Mouse (Mus musculus): ENCODE measurements around the gene Alg9. TPM values are rescaled to one million over a fixed set of nuclear protein-coding genes. Genes with fewer than 3 reads are reported as not detected.

Gene Alg9
- polyA plus RNA-seq, 1 experiment from 2014 or later: 60.3 TPM

DNA sequence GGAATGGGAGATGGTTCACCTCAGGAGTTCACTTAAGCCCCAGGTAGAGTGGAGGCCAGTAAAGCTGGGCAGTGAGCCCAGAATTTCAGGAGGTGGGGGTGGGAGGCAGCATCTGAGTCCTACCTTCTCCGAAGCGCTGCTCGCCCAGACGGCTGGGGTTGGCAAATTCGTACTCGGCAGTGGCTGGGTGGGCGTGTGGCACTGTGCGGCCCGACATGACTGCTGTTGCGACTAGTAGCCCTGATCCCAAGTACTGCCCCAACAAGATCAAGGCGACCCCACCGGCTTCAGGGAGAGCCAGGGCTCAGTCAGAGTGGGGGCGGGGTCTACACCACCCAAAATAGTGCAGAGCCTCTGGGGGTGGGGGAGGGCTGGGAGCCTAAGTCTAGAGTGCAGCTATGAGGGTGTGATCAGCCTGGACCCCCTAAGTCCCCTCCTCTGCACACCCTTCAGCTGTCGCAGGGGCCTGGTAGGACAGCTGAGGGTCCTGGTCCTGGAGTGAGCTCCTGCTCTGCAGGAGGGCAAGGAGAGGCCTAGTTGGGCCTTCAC, 22.7 kb upstream of the Alg9 start, which contains the start of gene Hspb2:
TSS of gene Hspb2 (minus strand) at position 301 of the 549 bp plus-strand sequence.
- Histone ChIP-seq H3K9ac (replicated peaks; ENCODE audit: low read length) (no peak within 1 kb of the TSS), H3K4me2 (ENCODE audit: low read length) (no peak within 1 kb of the TSS), H3K4me1 (ENCODE audit: control insufficient read depth, insufficient read depth, low read length) (no peaks in the 10 kb centered on the region), H3K27me3 (ENCODE audit: control insufficient read depth, insufficient read depth, low read length) (no peaks in the 10 kb centered on the region), H3K9me3 (ENCODE audit: control insufficient read depth, low read length) (no peaks in the 10 kb centered on the region), H3K27ac (replicated peaks; ENCODE audit: low read depth, low read length) (no peak within 1 kb of the TSS), H3K36me3 (ENCODE audit: control insufficient read depth, insufficient read depth, low read length) (no peaks in the 10 kb centered on the region), H3K4me3 (replicated peaks; ENCODE audit: low read depth, low read length) (no peak within 1 kb of the TSS)
- 78% methylated on average over 14 of the region's 14 CpGs for WGBS
- no peak for DNase-seq
- ATAC-seq (ENCODE audit: low FRiP score, low TSS enrichment): no peak

DNA sequence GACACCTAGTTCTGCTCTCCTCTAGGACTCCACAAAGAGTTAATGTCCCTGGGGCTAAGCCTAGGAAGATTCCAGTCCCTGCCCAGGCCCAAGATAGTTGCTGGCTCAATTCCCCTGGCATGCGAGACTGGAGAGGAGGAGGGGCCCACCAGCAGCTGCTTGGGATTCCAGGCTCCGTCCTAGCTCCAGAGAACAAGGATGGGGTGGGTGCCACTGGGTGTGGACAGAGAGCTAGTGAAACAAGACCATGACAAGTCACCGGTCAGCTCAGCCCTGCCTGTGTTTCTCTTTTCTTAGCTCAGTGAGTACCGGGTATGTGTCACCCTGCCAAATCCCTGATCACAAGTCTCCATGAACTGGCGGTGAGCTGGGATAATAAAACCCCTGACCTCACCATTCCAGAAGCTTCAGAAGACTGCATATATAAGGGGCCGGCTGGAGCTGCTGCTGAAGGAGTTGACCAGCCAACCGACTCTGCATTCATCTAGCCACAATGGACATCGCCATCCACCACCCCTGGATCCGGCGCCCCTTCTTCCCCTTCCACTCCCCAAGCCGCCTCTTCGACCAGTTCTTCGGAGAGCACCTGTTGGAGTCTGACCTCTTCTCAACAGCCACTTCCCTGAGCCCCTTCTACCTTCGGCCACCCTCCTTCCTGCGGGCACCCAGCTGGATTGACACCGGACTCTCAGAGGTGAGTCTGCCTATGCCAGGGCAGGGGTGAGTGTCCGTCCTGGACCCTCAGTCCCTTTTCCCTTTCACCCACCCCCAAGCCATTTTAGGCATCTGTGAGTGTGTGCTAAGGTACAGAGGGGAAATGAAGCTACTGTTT, 21.8 kb upstream of the Alg9 start:
- H3K36me3 ChIP-seq (ENCODE audit: control insufficient read depth, insufficient read depth, low read length): no peaks in the 10 kb centered on the region
- no peak overlapping the region for H3K27ac ChIP-seq (replicated peaks; ENCODE audit: low read depth, low read length)
- H3K9me3 ChIP-seq (ENCODE audit: control insufficient read depth, low read length): no peaks in the 10 kb centered on the region
- WGBS: 67% methylated on average over 17 of the region's 17 CpGs
- no peaks in the 10 kb centered on the region for H3K27me3 ChIP-seq (ENCODE audit: control insufficient read depth, insufficient read depth, low read length)
- no peak overlapping the region for H3K4me2 ChIP-seq (ENCODE audit: low read length)
- no peaks in the 10 kb centered on the region for H3K4me1 ChIP-seq (ENCODE audit: control insufficient read depth, insufficient read depth, low read length)
- no peak overlapping the region for H3K9ac ChIP-seq (replicated peaks; ENCODE audit: low read length)
- ATAC-seq (ENCODE audit: low FRiP score, low TSS enrichment): no peak
- DNase-seq: peak; percentile 13
- H3K4me3 ChIP-seq (replicated peaks; ENCODE audit: low read depth, low read length): no peak overlapping the region

DNA sequence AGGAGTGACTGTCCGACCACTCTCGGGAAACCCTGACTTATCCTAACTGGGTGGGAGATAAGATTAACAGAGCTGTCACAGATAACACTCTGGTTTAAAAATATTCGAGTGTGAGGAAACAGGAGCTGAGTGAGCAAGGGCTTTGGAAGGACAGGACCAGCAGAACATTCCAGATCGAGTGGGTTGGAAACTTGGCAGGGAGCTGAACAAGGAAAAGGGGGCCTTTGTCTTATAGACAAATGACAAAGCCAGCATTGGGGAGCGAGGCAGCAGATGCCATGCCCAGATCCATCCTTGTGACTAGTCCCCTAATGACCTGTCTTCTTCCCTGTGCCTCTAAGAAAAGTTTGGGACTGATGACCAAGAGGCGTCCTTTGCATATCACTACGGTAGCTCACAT, 20.9 kb upstream of the Alg9 start:
- H3K9ac ChIP-seq (replicated peaks; ENCODE audit: low read length): no peak overlapping the region
- no peak for ATAC-seq (ENCODE audit: low FRiP score, low TSS enrichment)
- H3K36me3 ChIP-seq (ENCODE audit: control insufficient read depth, insufficient read depth, low read length): no peaks in the 10 kb centered on the region
- H3K27ac ChIP-seq (replicated peaks; ENCODE audit: low read depth, low read length): no peak overlapping the region
- H3K4me1 ChIP-seq (ENCODE audit: control insufficient read depth, insufficient read depth, low read length): no peaks in the 10 kb centered on the region
- H3K9me3 ChIP-seq (ENCODE audit: control insufficient read depth, low read length): no peaks in the 10 kb centered on the region
- 74% methylated on average over 7 of the region's 7 CpGs for WGBS
- H3K27me3 ChIP-seq (ENCODE audit: control insufficient read depth, insufficient read depth, low read length): no peaks in the 10 kb centered on the region
- no peak overlapping the region for H3K4me2 ChIP-seq (ENCODE audit: low read length)
- H3K4me3 ChIP-seq (replicated peaks; ENCODE audit: low read depth, low read length): no peak overlapping the region
- DNase-seq: no peak

DNA sequence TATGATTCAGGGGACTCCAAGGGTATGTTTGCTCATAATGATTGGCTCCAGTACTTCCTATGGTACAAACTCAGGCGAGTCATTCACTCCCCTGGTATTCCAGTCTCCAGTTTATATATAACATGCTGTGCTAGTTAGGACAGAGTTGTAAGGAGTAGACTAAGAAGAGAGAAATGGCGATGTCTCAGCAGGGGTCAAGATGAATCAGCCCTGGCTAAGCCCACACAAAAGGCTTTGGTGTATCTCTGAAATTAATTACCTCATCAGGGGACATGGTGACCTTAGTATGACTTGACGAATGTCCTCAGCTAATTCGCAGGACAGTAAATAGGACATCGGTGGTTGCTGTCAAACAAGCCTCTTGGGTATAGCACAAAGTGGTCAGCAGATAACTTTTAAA, 18.1 kb upstream of the Alg9 start:
- no peak for DNase-seq
- Histone ChIP-seq H3K4me3 (replicated peaks; ENCODE audit: low read depth, low read length) (no peak overlapping the region), H3K4me2 (ENCODE audit: low read length) (no peak overlapping the region), H3K27ac (replicated peaks; ENCODE audit: low read depth, low read length) (no peak overlapping the region), H3K9me3 (ENCODE audit: control insufficient read depth, low read length) (no peaks in the 10 kb centered on the region), H3K27me3 (ENCODE audit: control insufficient read depth, insufficient read depth, low read length) (no peaks in the 10 kb centered on the region), H3K36me3 (ENCODE audit: control insufficient read depth, insufficient read depth, low read length) (no peaks in the 10 kb centered on the region), H3K4me1 (ENCODE audit: control insufficient read depth, insufficient read depth, low read length) (no peaks in the 10 kb centered on the region), H3K9ac (replicated peaks; ENCODE audit: low read length) (no peak overlapping the region)
- ATAC-seq (ENCODE audit: low FRiP score, low TSS enrichment): no peak
- 57% methylated on average over 5 of the region's 5 CpGs for WGBS

DNA sequence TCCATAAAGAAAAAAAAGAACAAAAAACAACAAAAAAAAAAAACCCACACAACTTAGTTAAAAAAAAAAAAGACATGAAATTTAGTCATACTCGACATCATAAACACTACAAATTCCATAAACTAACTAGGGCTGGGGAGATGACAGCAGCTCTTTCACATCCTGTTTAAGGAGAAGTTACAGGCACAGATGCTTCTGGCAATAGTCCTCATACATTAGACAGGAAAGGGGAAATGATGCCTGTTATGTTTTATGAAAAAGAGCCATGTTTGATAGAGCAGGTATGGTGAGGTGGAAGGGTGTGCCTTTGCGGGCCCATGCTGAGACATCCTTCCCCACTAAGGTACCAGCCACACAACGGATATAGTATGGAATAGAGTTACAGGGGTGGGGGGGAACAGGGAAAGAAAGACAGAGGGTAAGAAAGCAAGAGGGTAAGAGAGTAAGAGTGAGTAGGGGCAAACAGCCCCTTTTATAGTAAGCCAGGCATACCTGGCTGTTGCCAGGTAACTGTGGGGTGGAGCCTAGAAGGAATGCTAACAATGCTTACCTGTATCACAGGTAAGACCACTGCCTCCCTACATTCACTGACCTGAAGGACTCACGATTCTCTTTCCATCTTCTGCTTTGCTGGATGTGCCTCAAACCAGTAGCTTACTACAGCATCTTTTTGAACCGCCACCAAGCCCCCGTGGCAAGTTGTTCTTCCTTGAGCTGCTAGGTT, 13.1 kb upstream of the Alg9 start:
- no peak for ATAC-seq (ENCODE audit: low FRiP score, low TSS enrichment)
- Histone ChIP-seq H3K9me3 (ENCODE audit: control insufficient read depth, low read length) (no peaks in the 10 kb centered on the region), H3K36me3 (ENCODE audit: control insufficient read depth, insufficient read depth, low read length) (peaks cover 4% of the 10 kb centered on the region; the same call in 1 of the 2 replicates), H3K4me1 (ENCODE audit: control insufficient read depth, insufficient read depth, low read length) (no peaks in the 10 kb centered on the region), H3K4me2 (ENCODE audit: low read length) (no peak overlapping the region), H3K27me3 (ENCODE audit: control insufficient read depth, insufficient read depth, low read length) (no peaks in the 10 kb centered on the region), H3K9ac (replicated peaks; ENCODE audit: low read length) (no peak overlapping the region), H3K4me3 (replicated peaks; ENCODE audit: low read depth, low read length) (no peak overlapping the region), H3K27ac (replicated peaks; ENCODE audit: low read depth, low read length) (no peak overlapping the region)
- WGBS: 67% methylated on average over 6 of the region's 6 CpGs
- DNase-seq: no peak

DNA sequence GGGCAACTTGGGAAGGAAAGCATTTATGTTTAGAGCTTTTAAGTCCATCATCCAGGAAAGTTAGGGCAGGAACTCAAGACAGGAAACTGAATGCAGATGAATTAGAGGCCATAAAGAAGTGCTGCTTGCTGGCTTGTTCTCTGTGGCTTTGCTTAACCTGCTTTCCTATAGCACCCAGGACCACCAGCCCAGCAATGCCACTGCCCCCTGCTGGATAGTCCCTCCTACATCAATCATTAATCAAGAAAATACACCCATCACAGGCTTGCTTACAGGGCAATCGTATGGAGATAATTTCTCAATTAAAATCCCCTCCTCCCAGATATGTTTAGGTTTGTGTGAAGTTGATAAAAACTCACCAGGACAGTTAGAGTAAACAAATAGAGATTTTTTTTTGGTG, 11.5 kb upstream of the Alg9 start:
- H3K4me3 ChIP-seq (replicated peaks; ENCODE audit: low read depth, low read length): no peak overlapping the region
- ATAC-seq (ENCODE audit: low FRiP score, low TSS enrichment) (no peak), DNase-seq (peak; percentile 66)
- no peak overlapping the region for H3K9ac ChIP-seq (replicated peaks; ENCODE audit: low read length)
- H3K9me3 ChIP-seq (ENCODE audit: control insufficient read depth, low read length): no peaks in the 10 kb centered on the region
- H3K36me3 ChIP-seq (ENCODE audit: control insufficient read depth, insufficient read depth, low read length): peaks cover 4% of the 10 kb centered on the region; the same call in 1 of the 2 replicates
- H3K4me2 ChIP-seq (ENCODE audit: low read length): no peak overlapping the region
- 81% methylated on average over 1 of the region's 1 CpGs for WGBS
- no peak overlapping the region for H3K27ac ChIP-seq (replicated peaks; ENCODE audit: low read depth, low read length)
- H3K27me3 ChIP-seq (ENCODE audit: control insufficient read depth, insufficient read depth, low read length): no peaks in the 10 kb centered on the region
- H3K4me1 ChIP-seq (ENCODE audit: control insufficient read depth, insufficient read depth, low read length): peaks cover 6% of the 10 kb centered on the region; the same call in 1 of the 2 replicates

DNA sequence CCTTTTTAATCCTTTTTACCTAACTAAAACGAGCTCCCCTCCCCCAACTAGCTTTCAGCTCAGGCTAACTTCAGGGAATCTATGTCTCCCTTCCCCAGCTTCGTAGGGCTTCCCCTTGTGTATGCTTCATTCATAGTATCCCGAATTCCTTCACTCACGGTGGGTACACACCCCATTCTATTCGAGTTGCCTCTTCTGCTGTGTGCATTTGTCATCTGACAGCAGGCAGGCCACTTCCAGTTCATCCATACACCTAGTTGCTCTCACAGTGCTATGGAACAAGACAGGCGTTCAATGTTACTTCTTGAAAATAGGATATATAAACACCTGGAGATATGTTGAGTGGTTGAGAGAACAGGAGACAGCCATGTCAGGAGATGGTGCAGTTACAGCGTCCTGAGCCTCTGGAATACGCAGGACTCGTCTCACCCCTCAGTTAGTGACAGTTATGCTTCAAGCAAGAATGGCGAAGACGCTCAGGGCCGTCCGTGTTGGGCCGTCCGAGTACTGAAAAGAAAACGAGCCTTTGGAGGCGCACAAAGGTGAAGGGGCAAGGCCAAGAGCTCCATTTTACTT, 7.2 kb upstream of the Alg9 start:
- Histone ChIP-seq H3K4me2 (ENCODE audit: low read length) (peak overlapping the region; percentile 75), H3K4me1 (ENCODE audit: control insufficient read depth, insufficient read depth, low read length) (peaks cover 13% of the 10 kb centered on the region; the same call in 1 of the 2 replicates), H3K9me3 (ENCODE audit: control insufficient read depth, low read length) (no peaks in the 10 kb centered on the region), H3K27ac (replicated peaks; ENCODE audit: low read depth, low read length) (peak overlapping the region; percentile 92), H3K27me3 (ENCODE audit: control insufficient read depth, insufficient read depth, low read length) (no peaks in the 10 kb centered on the region), H3K4me3 (replicated peaks; ENCODE audit: low read depth, low read length) (peak overlapping the region; percentile 68), H3K9ac (replicated peaks; ENCODE audit: low read length) (peak overlapping the region; percentile 70), H3K36me3 (ENCODE audit: control insufficient read depth, insufficient read depth, low read length) (peaks cover 19% of the 10 kb centered on the region)
- WGBS: 6% methylated on average over 17 of the region's 17 CpGs
- DNase-seq (no peak), ATAC-seq (ENCODE audit: low FRiP score, low TSS enrichment) (no peak; the same call in 1 of the 2 replicates)

DNA sequence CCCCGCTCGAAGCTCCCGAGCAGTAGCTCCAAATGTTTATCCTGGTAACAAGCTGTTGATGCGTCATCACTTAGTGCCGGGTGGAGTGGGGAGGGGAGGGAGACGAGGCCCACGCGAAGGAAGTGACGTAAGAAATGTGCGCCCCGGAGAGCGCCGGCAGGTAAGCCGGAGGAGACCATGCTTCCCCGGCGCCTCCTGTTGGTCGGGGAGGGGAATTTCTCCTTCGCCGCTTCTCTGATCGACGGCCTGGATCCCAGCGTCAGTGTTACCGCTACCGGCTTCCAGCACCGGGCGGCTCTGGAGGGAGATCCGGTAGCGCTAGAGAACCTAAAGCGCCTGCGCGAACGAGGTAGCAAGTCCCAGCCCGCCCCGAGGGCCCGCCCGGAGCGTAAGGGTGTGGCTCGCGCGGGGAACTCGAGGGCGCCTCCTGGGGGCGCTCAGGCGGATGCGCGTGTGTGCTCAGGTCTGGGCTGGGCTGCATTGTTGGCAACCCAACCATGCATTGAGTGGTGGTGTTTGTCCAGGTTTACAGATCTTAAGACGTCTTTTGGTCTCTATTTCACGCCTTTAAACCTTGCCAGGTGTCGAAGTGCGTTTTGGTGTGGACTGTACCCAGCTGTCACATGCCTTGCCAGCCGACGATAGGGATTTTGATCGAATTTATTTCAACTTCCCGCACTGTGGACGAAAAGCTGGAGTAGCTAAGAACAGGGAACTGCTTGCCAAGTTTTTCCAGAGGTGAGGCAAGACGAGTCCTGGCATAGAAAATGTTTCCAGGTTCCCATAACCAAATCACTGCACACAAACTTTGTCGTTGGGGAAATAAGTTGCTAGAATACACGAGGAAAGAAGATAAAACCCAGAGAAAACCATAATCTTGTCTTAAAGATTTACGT, 6.5 kb upstream of the Alg9 start, which contains the start of gene Fdxacb1:
TSS of gene Fdxacb1 (plus strand) at position 130 of the 896 bp plus-strand sequence.
- peak; percentile 96 for ATAC-seq (ENCODE audit: low FRiP score, low TSS enrichment)

More for the DNA sequence above, 6.5 kb upstream of the Alg9 start, which contains the start of gene Fdxacb1:
- Histone ChIP-seq H3K4me2 (ENCODE audit: low read length) (peak within 1 kb of the TSS; percentile 75), H3K4me1 (ENCODE audit: control insufficient read depth, insufficient read depth, low read length) (peaks cover 13% of the 10 kb centered on the region; the same call in 1 of the 2 replicates), H3K9ac (replicated peaks; ENCODE audit: low read length) (peak within 1 kb of the TSS; percentile 70), H3K36me3 (ENCODE audit: control insufficient read depth, insufficient read depth, low read length) (peaks cover 19% of the 10 kb centered on the region), H3K4me3 (replicated peaks; ENCODE audit: low read depth, low read length) (peak within 1 kb of the TSS; percentile 68), H3K27me3 (ENCODE audit: control insufficient read depth, insufficient read depth, low read length) (no peaks in the 10 kb centered on the region), H3K9me3 (ENCODE audit: control insufficient read depth, low read length) (no peaks in the 10 kb centered on the region), H3K27ac (replicated peaks; ENCODE audit: low read depth, low read length) (peak within 1 kb of the TSS; percentile 92)
- 4% methylated on average over 59 of the region's 59 CpGs for WGBS
- DNase-seq: peak; percentile 99
